Mouse (Mus musculus) heart, postnatal 14 days (tissue): ENCODE results near the gene Slc38a4. TPM values are rescaled to one million over a fixed set of nuclear protein-coding genes. Genes with fewer than 3 reads are reported as not detected.
A peak's percentile ranks its signal among the peaks of the same experiment; 100 is the strongest.

Source experiments
- DNase-seq, 2 experiments: peaks; one replicate each; pipeline ENCODE4 v3.0.0; 2021 to 2022
- intact Hi-C: fragments of 180-260 bp; cut with DNase I; formaldehyde crosslinking; loops from one replicate; pipeline ENCODE4 v1.15.1; 2025
- total RNA-seq, 2 experiments: library from RNA; stranded (reverse); gene quantifications; 2 replicates each; pipeline ENCODE4 v1.2.3; 2021

Slc38a4 gene
- total RNA-seq, 2 experiments from 2014 or later = 19.7 to 30.1 TPM

- no peak for DNase-seq
- intact Hi-C loops = no loop called here
Measured at GRCm38 (mm10) chr15:97026670-97027069, 29.1 kb downstream of the Slc38a4 start.

- intact Hi-C loops = no loop called here
- DNase-seq = no peak
Measured at GRCm38 (mm10) chr15:97022764-97023163, 33.0 kb downstream of the Slc38a4 start.

- intact Hi-C loops = no loop called here
- DNase-seq = no peak
Measured at GRCm38 (mm10) chr15:97022213-97022612, 33.5 kb downstream of the Slc38a4 start.

- intact Hi-C loops = no loop called here
- no peak for DNase-seq
Measured at GRCm38 (mm10) chr15:97020221-97020620, 35.5 kb downstream of the Slc38a4 start.

GRCm38 (mm10) chr15:97019323-97019722 lies 36.4 kb downstream of the Slc38a4 start:
- intact Hi-C loops = no loop called here
- DNase-seq = no peak

GRCm38 (mm10) chr15:97017195-97017594 lies 38.6 kb downstream of the Slc38a4 start:
- no peak for DNase-seq
- intact Hi-C loops = no loop called here

GRCm38 (mm10) chr15:97015036-97015596 lies 40.6 kb downstream of the Slc38a4 start:
- intact Hi-C loops = no loop called here

GRCm38 (mm10) chr15:97011599-97012372 lies 44.0 kb downstream of the Slc38a4 start:
- DNase-seq = no peak
- intact Hi-C loops = no loop called here

More at GRCm38 (mm10) chr15:97015036-97015596, 40.6 kb downstream of the Slc38a4 start:
- DNase-seq = no peak

- DNase-seq = no peak
- intact Hi-C loops = no loop called here
Measured at GRCm38 (mm10) chr15:97009271-97009670, 46.5 kb downstream of the Slc38a4 start.

- no peak for DNase-seq
- intact Hi-C loops = no loop called here
Measured at GRCm38 (mm10) chr15:97005631-97006234, 50.0 kb downstream of the Slc38a4 start.

- intact Hi-C loops = no loop called here
- DNase-seq = peak in 1 of 2 experiments; percentile 11
Measured at GRCm38 (mm10) chr15:97004525-97004867, 51.3 kb downstream of the Slc38a4 start.

- intact Hi-C loops = loop anchor here (2.0 kb wide), 1 partner anchor 99 kb away; no protein-coding TSS in a partner anchor
Measured at GRCm38 (mm10) chr15:97003851-97004524, 51.8 kb downstream of the Slc38a4 start.

GRCm38 (mm10) chr15:97003186-97003585 lies 52.6 kb downstream of the Slc38a4 start:
- DNase-seq = peak in 1 of 2 experiments; percentile 15
- intact Hi-C loops = loop anchor here (2.0 kb wide), 1 partner anchor 100 kb away; no protein-coding TSS in a partner anchor

More at GRCm38 (mm10) chr15:97003851-97004524, 51.8 kb downstream of the Slc38a4 start:
- DNase-seq = peak; percentile 22 to 53

GRCm38 (mm10) chr15:97002752-97003151 lies 53.0 kb downstream of the Slc38a4 start:
- intact Hi-C loops = loop anchor here (2.0 kb wide), 1 partner anchor 100 kb away; no protein-coding TSS in a partner anchor
- no peak for DNase-seq

GRCm38 (mm10) chr15:97001886-97002285 lies 53.9 kb downstream of the Slc38a4 start:
- peak in 1 of 2 experiments; percentile 52 for DNase-seq
- intact Hi-C loops = loop anchor here (2.0 kb wide), 1 partner anchor 101 kb away; no protein-coding TSS in a partner anchor

GRCm38 (mm10) chr15:97001416-97001815 lies 54.3 kb downstream of the Slc38a4 start:
- intact Hi-C loops = no loop called here
- DNase-seq = peak in 1 of 2 experiments; percentile 19

- DNase-seq = peak; percentile 14 to 37
- intact Hi-C loops = no loop called here
Measured at GRCm38 (mm10) chr15:97000319-97001251, 55.2 kb downstream of the Slc38a4 start.

- no peak for DNase-seq
- intact Hi-C loops = no loop called here
Measured at GRCm38 (mm10) chr15:96999401-96999800, 56.4 kb downstream of the Slc38a4 start.

- no peak for DNase-seq
- intact Hi-C loops = no loop called here
Measured at GRCm38 (mm10) chr15:96985618-96986017, 70.1 kb downstream of the Slc38a4 start.
